Mouse (Mus musculus) midbrain, postnatal 0 days (tissue): ENCODE data around the gene Scml4. TPM values are rescaled to one million over a fixed set of nuclear protein-coding genes. Genes with fewer than 3 reads are reported as not detected.
A peak's percentile ranks its signal among the peaks of the same experiment; 100 is the strongest.

ENCODE experiments used
- ATAC-seq: fragments of 200-750 bp; cut with Nextera tagmentation; 2 replicates; pipeline ENCODE4 v1.8.0; 2017; ENCODE audit warnings: moderate number of reproducible peaks, mild to moderate bottlenecking, moderate TSS enrichment, moderate library complexity; ENCODE audit not compliant: low FRiP score
- DNase-seq: peaks from one replicate; pipeline ENCODE4 v3.0.0-alpha.2; 2015; ENCODE audit warnings: low spot score
- H3K27ac ChIP-seq: fragments of 300-500 bp; sonication (generic); 2 replicates; pipeline ENCODE4 v1.5.1; 2014; ENCODE audit warnings: low read depth, mild to moderate bottlenecking, low read length, mixed read lengths
- H3K27me3 ChIP-seq: fragments of 300-500 bp; sonication (generic); 2 replicates; pipeline ENCODE4 v1.6.1; 2014; ENCODE audit warnings: low read length, control low read depth, mixed read lengths; ENCODE audit not compliant: insufficient read depth
- H3K36me3 ChIP-seq: fragments of 300-500 bp; sonication (generic); 2 replicates; pipeline ENCODE4 v1.6.1; 2014; ENCODE audit warnings: low read length, control low read depth, mixed read lengths; ENCODE audit not compliant: insufficient read depth
- H3K4me1 ChIP-seq: fragments of 300-500 bp; sonication (generic); 2 replicates; pipeline ENCODE4 v1.6.1; 2014; ENCODE audit warnings: mild to moderate bottlenecking, control low read depth, antibody characterized with exemption, low read length, mixed read lengths; ENCODE audit not compliant: insufficient read depth
- H3K4me2 ChIP-seq: fragments of 300-500 bp; sonication (generic); 2 replicates; pipeline ENCODE4 v1.6.1; 2014; ENCODE audit warnings: low read depth, mild to moderate bottlenecking, low read length, mixed read lengths; ENCODE audit not compliant: poor library complexity, severe bottlenecking
- H3K4me3 ChIP-seq: fragments of 300-500 bp; sonication (generic); 2 replicates; pipeline ENCODE4 v1.5.1; 2014; ENCODE audit warnings: low read depth, mild to moderate bottlenecking, low read length, moderate library complexity
- H3K9ac ChIP-seq: fragments of 300-500 bp; sonication (generic); replicated peaks from 2 replicates; pipeline ENCODE4 v1.6.1; 2014; ENCODE audit warnings: mild to moderate bottlenecking, low read length, moderate library complexity, mixed read lengths; ENCODE audit not compliant: poor library complexity, severe bottlenecking
- H3K9me3 ChIP-seq: fragments of 300-500 bp; sonication (generic); 2 replicates; pipeline ENCODE4 v1.6.1; 2016; ENCODE audit warnings: low read length, control low read depth
- CTCF ChIP-seq: IDR thresholded peaks from 2 replicates; pipeline ENCODE4 v1.5.1; 2016; ENCODE audit warnings: antibody characterized with exemption, mild to moderate bottlenecking
- WGBS: fragments of 180-500 bp; shearing (Covaris S2); extraction: QIAGEN DNeasy Blood & Tissue Kit; methylation state at CpG from one replicate; pipeline ENCODE4 v1.1.7; 2014; 5-methylcytosine and 5-hydroxymethylcytosine counted together
- polyA plus RNA-seq: library from polyadenylated mRNA; unstranded; fragments of >200 nt; fragmentation: Nextera tagmentation; extraction: Ambion mirVana; gene quantifications from 2 replicates; pipeline ENCODE4 v1.2.1, GENCODE M21; 2015
- total RNA-seq: library from RNA; depleted of rRNA; stranded (reverse); fragments of >200 nt; gene quantifications from 2 replicates; pipeline ENCODE4 v1.2.3, GENCODE M21; 2014

Gene Scml4
- total and polyA plus RNA-seq, 2 experiments from 2014 or later: 12.9 to 57.1 TPM

DNA sequence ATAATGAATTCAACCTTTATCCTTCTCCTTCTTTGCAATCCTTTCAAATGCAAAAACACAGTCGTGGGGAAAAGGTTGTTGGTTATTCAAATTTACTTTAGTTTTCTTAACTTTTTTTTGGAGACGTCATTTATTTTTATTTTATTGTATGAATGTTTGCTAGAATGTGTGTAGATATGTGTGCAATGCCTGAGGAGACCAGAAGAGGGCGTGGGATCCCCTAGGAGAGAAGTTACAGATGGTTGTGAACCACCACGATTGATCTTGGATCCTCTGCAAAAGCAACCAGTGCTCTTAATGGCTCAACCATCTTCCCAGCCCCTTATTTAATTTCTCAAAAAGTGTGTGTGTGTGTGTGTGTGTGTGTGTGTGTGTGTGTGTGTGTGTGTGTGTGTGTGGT lies 53.0 kb downstream of the Scml4 start:
- TF ChIP-seq CTCF: peak; percentile 47
- Histone ChIP-seq H3K9me3 (no peaks in the 10 kb centered on the region), H3K4me2 (no peak overlapping the region), H3K4me3 (no peak overlapping the region), H3K27ac (no peak overlapping the region), H3K27me3 (no peaks in the 10 kb centered on the region), H3K9ac (no peak overlapping the region), H3K4me1 (no peaks in the 10 kb centered on the region), H3K36me3 (no peaks in the 10 kb centered on the region)
- DNase-seq (peak; percentile 12), ATAC-seq (no peak)
- 43% methylated on average over 4 of the region's 4 CpGs for WGBS

DNA sequence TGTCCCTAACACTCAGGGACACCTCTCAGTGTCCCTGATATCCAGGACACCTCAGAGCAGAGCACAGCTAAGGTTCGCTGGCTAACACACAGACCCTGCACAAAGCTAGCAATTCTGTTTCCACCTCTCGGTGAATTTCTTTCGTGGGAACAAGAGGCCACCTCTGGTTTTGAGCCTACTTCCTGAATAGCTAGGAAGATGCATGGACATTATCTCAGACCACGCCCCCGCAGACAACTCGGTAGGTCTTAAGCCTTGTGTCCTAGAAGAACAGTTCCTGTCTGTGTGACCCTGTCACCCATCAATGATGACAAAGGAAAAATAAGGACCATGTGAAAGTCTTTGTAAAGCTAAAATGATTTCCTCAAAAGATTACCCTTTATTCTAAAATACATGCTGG lies 54.0 kb downstream of the Scml4 start:
- no peak for TF ChIP-seq CTCF

DNA sequence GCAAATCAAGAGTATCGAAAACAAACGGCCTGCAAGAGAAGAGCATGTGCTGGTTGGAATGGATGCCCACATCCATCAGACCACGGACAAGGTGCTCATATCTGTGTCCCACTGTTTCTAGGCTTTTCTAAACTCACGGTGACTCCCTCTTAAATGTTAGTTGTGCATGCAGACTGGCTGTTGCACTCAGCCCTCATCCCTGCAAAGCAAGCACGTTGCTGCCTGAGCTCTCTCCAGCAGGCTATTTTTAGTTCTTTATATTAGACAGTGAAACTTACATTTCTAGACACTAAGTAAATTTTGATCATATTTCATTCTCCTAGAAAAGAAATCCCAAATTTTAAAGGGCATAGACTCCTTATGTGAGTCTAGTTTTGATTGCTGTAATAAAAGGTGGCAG lies 57.2 kb downstream of the Scml4 start:
- TF ChIP-seq CTCF: no peak
- peak overlapping the region; percentile 52; the same call in 1 of the 2 replicates for H3K27ac ChIP-seq
- no peaks in the 10 kb centered on the region for H3K36me3 ChIP-seq
- no peaks in the 10 kb centered on the region for H3K27me3 ChIP-seq
- ATAC-seq (no peak), DNase-seq (no peak)
- H3K9me3 ChIP-seq: no peaks in the 10 kb centered on the region
- no peak overlapping the region for H3K9ac ChIP-seq
- WGBS: 59% methylated on average over 5 of the region's 5 CpGs
- no peak overlapping the region for H3K4me3 ChIP-seq
- no peak overlapping the region for H3K4me2 ChIP-seq
- H3K4me1 ChIP-seq: no peaks in the 10 kb centered on the region

More for the DNA sequence above, 54.0 kb downstream of the Scml4 start:
- Histone ChIP-seq H3K36me3 (no peaks in the 10 kb centered on the region), H3K4me1 (no peaks in the 10 kb centered on the region), H3K9ac (no peak overlapping the region), H3K27me3 (no peaks in the 10 kb centered on the region), H3K27ac (no peak overlapping the region), H3K4me3 (no peak overlapping the region), H3K9me3 (no peaks in the 10 kb centered on the region), H3K4me2 (no peak overlapping the region)
- 42% methylated on average over 6 of the region's 6 CpGs for WGBS
- ATAC-seq (no peak), DNase-seq (no peak)

- no peak overlapping the region for H3K4me2 ChIP-seq
- H3K27me3 ChIP-seq: no peaks in the 10 kb centered on the region
- no peak overlapping the region for H3K27ac ChIP-seq
- DNase-seq (no peak), ATAC-seq (no peak)
- TF ChIP-seq CTCF: no peak
- H3K36me3 ChIP-seq: no peaks in the 10 kb centered on the region
- no peaks in the 10 kb centered on the region for H3K9me3 ChIP-seq
- H3K4me1 ChIP-seq: no peaks in the 10 kb centered on the region
- no peak overlapping the region for H3K9ac ChIP-seq
- no peak overlapping the region for H3K4me3 ChIP-seq
- 95% methylated on average over 12 of the region's 12 CpGs for WGBS
Observed at GRCm38 (mm10) chr10:42919786-42920185, 59.6 kb downstream of the Scml4 start.

- no peaks in the 10 kb centered on the region for H3K27me3 ChIP-seq
- H3K9me3 ChIP-seq: no peaks in the 10 kb centered on the region
- 76% methylated on average over 22 of the region's 22 CpGs for WGBS
- H3K4me3 ChIP-seq: no peak overlapping the region
- no peaks in the 10 kb centered on the region for H3K36me3 ChIP-seq
- DNase-seq (no peak), ATAC-seq (no peak)
- H3K4me1 ChIP-seq: no peaks in the 10 kb centered on the region
- H3K9ac ChIP-seq: no peak overlapping the region
- TF ChIP-seq CTCF: no peak
- H3K4me2 ChIP-seq: no peak overlapping the region
- H3K27ac ChIP-seq: no peak overlapping the region
Observed at GRCm38 (mm10) chr10:42925103-42925866, 65.1 kb downstream of the Scml4 start.

DNA sequence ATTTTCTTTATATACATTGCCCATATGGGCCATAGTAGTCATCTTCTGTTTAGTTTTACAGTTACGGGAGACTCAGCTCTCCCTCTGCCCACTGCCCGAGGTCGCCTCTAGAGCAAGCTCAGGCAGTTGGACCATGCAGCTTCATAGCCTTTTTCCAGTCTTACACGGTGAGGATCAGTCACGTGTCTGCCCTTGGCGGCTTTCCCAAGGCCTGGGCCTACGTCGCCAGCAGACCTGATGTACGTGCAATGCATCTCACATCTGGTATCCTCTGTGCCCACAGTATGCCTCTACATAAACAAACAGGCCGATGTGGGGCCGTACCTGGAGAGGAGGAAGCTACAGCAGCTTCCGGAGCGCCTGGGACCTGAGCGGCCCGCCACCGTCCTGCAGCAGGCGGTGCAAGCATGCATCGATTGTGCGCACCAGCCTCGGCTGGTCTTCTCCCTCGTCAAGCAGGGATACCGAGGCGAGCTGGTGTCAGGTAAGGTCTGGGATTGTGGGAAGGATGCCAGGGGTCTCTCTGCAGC lies 70.0 kb downstream of the Scml4 start:
- Histone ChIP-seq H3K4me2 (no peak overlapping the region), H3K4me1 (no peaks in the 10 kb centered on the region), H3K36me3 (peaks cover 4% of the 10 kb centered on the region; the same call in 1 of the 2 replicates), H3K9ac (no peak overlapping the region), H3K4me3 (no peak overlapping the region), H3K27me3 (no peaks in the 10 kb centered on the region), H3K9me3 (no peaks in the 10 kb centered on the region), H3K27ac (no peak overlapping the region)
- TF ChIP-seq CTCF: no peak
- 92% methylated on average over 23 of the region's 23 CpGs for WGBS
- DNase-seq: no peak
- ATAC-seq: no peak
